Mouse (Mus musculus) gastrocnemius, postnatal 4 days (tissue): ENCODE measurements around the gene Prpmp5. TPM values are rescaled to one million over a fixed set of nuclear protein-coding genes. Genes with fewer than 3 reads are reported as not detected.
"Not testable (repeated sequence)": the region's sequence is repeated elsewhere in the genome, so short reads cannot be mapped to it uniquely, and the experiment has no call there.

Experiments
- DNase-seq, 2 experiments: peaks; one replicate each; pipeline ENCODE4 v3.0.0; 2021 to 2022; ENCODE audit warnings: low spot score in 2 of 2, mixed read lengths in 2 of 2
- long read RNA-seq, 2 experiments: library from polyadenylated mRNA; stranded (forward); transcript quantifications; one replicate each; pipeline ENCODE4 v2.0.0; 2021
- total RNA-seq, 2 experiments: library from RNA; stranded (reverse); gene quantifications; 2 replicates each; pipeline ENCODE4 v1.2.3; 2021

Gene Prpmp5
- under 1 TPM; 0.21 to 0.22 TPM for total RNA-seq
- long read RNA-seq, experiment 1: 0 reads
- long read RNA-seq, experiment 2: 0 reads

DNA sequence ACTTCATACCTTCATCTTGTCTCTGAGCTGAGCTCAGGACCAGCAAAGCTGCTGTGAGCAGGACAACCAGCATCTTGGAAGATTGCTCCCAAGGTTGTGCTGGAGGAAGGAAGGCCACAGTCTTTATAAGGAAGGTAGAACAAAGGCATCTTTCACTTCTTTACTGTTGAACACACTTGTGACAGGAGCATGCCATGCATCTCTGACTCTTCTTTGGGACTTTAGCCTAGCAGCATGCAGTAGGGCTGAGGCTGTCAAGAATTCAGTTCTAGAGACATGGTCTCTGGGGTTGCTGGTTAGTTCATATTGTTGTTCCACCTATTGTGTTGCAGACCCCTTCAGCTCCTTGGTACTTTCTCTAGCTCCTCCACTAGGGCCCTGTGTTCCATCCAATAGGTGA, at the start of gene Prpmp5:
Prpmp5 (minus strand) TSS at position 101 of the 400 bp plus-strand sequence.
- DNase-seq: not testable (repeated sequence)

DNA sequence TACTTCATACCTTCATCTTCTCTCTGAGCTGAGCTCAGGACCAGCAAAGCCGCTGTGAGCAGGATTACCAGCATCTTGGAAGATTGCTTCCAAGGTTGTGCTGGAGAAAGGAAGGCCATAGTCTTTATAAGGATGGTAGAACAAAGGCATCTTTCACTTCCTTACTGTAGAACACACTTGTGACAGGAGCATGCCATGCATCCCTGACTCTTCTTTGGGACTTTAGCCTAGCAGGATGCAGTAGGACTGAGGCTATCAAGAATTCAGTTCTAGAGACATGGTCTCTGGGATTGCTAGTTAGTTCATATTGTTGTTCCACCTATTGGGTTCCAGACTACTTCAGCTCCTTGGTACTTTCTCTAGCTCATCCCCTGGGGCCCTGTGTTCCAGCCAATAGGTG, 49.5 kb upstream of the Prpmp5 start, which contains the start of gene Gm8882:
Gm8882 (minus strand) TSS at position 101 of the 400 bp plus-strand sequence.
- DNase-seq: not testable (repeated sequence)

Other genes starting within 250 kb of the Prpmp5 start
- gene Prb1, start 104.2 kb downstream of the Prpmp5 start, total RNA-seq: under 1 TPM in 1 of 2 experiments, not detected in 1; 0.17 TPM
- not detected for gene Gm8882, start 49.4 kb upstream of the Prpmp5 start, total RNA-seq